Mouse (Mus musculus): ENCODE results near the gene Cks1b.

The Cks1b gene

GRCm38 (mm10) chr3:89382950-89383349, 35.2 kb downstream of the Cks1b start:
- in situ Hi-C loops (cut with MseI, MboI) = no loop called here

GRCm38 (mm10) chr3:89382033-89382882, 35.9 kb downstream of the Cks1b start:
- in situ Hi-C loops (cut with MseI, MboI) = no loop called here

- in situ Hi-C loops (cut with MseI, MboI) = no loop called here
Measured at GRCm38 (mm10) chr3:89381233-89381632, 37.0 kb downstream of the Cks1b start.

- in situ Hi-C loops (cut with MseI, MboI) = no loop called here
Measured at GRCm38 (mm10) chr3:89380711-89381110, 37.5 kb downstream of the Cks1b start.

GRCm38 (mm10) chr3:89380291-89380690, 37.9 kb downstream of the Cks1b start:
- in situ Hi-C loops (cut with MseI, MboI) = no loop called here

- in situ Hi-C loops (cut with MseI, MboI) = no loop called here
Measured at GRCm38 (mm10) chr3:89379388-89380131, 38.6 kb downstream of the Cks1b start.

- in situ Hi-C loops (cut with MseI, MboI) = no loop called here
Measured at GRCm38 (mm10) chr3:89378394-89379067, 39.7 kb downstream of the Cks1b start.

- in situ Hi-C loops (cut with MseI, MboI) = no loop called here
Measured at GRCm38 (mm10) chr3:89377831-89378230, 40.4 kb downstream of the Cks1b start.

- in situ Hi-C loops (cut with MseI, MboI) = no loop called here
Measured at GRCm38 (mm10) chr3:89373581-89374231, 44.5 kb downstream of the Cks1b start.

GRCm38 (mm10) chr3:89367338-89367737, 50.8 kb downstream of the Cks1b start:
- in situ Hi-C loops (cut with MseI, MboI) = no loop called here

- in situ Hi-C loops (cut with MseI, MboI) = no loop called here
Measured at GRCm38 (mm10) chr3:89365486-89366414, 52.4 kb downstream of the Cks1b start.

Measured in mouse trophoblast stem cell (cell line).